Mouse (Mus musculus): ENCODE measurements at regions not wholly inside any gene's neighbourhood (a gene's known extent, or its start where the extent isn't known, plus 50 kb on each side); places are given as distances from the start of the nearest gene placed in this dataset.

GRCm38 (mm10) chr15:88489715-88490114 is 110.4 kb upstream of the Zdhhc25 start:
- DNase-seq = no peak

GRCm38 (mm10) chr15:88490316-88491090 is 109.6 kb upstream of the Zdhhc25 start:
- peak in 1 of 2 experiments; percentile 10 for DNase-seq

- no peak for DNase-seq
These were observed 109.1 kb upstream of the Zdhhc25 start for GRCm38 (mm10) chr15:88491091-88491366.

- no peak for DNase-seq
These were observed 102.1 kb upstream of the Zdhhc25 start for GRCm38 (mm10) chr15:88497957-88498356.

GRCm38 (mm10) chr15:88502311-88502710 is 97.8 kb upstream of the Zdhhc25 start:
- DNase-seq = no peak

- DNase-seq = no peak
These were observed 96.2 kb upstream of the Zdhhc25 start for GRCm38 (mm10) chr15:88503896-88504295.

GRCm38 (mm10) chr15:88505491-88506119 is 94.5 kb upstream of the Zdhhc25 start:
- DNase-seq = no peak

- no peak for DNase-seq
These were observed 92.2 kb upstream of the Zdhhc25 start for GRCm38 (mm10) chr15:88507886-88508285.

GRCm38 (mm10) chr15:88508971-88509370 is 91.1 kb upstream of the Zdhhc25 start:
- DNase-seq = no peak

GRCm38 (mm10) chr15:88509626-88510025 is 90.5 kb upstream of the Zdhhc25 start:
- DNase-seq = no peak

GRCm38 (mm10) chr15:88514091-88514490 is 86.0 kb upstream of the Zdhhc25 start:
- no peak for DNase-seq

- no peak for DNase-seq
These were observed 68.9 kb upstream of the Zdhhc25 start for GRCm38 (mm10) chr15:88531218-88531617.

GRCm38 (mm10) chr15:88532008-88532407 is 68.1 kb upstream of the Zdhhc25 start:
- no peak for DNase-seq

- no peak for DNase-seq
These were observed 66.7 kb upstream of the Zdhhc25 start for GRCm38 (mm10) chr15:88533354-88533753.

- no peak for DNase-seq
These were observed 64.6 kb upstream of the Zdhhc25 start for GRCm38 (mm10) chr15:88535516-88535915.

- DNase-seq = peak in 1 of 2 experiments; percentile 19
These were observed 62.9 kb upstream of the Zdhhc25 start for GRCm38 (mm10) chr15:88537190-88537589.

- no peak for DNase-seq
These were observed 57.5 kb upstream of the Zdhhc25 start for GRCm38 (mm10) chr15:88542567-88542966.

GRCm38 (mm10) chr15:88544216-88544615 is 55.9 kb upstream of the Zdhhc25 start:
- DNase-seq = no peak

- no peak for DNase-seq
These were observed 51.8 kb upstream of the Zdhhc25 start for GRCm38 (mm10) chr15:88548261-88548660.

Measured in spleen, adult 18-20 months (tissue).